Mouse (Mus musculus) olfactory bulb, adult 2 months (tissue): ENCODE data around the gene Bcorl1.

Experiments
- CTCF ChIP-seq: fragments of 200-500 bp; IDR thresholded peaks from 2 replicates; pipeline ENCODE4 v1.5.1; 2012; ENCODE audit warnings: low read depth, mild to moderate bottlenecking, low read length, moderate library complexity; ENCODE audit not compliant: insufficient read depth
- POLR2A ChIP-seq: fragments of 200-500 bp; IDR thresholded peaks from 2 replicates; pipeline ENCODE4 v1.6.1; 2012; ENCODE audit warnings: mild to moderate bottlenecking, low read depth, low read length, moderate library complexity; ENCODE audit not compliant: insufficient read depth

GRCm38 (mm10) chrX:48405141-48405540, 64.0 kb downstream of the Bcorl1 start:
- TF ChIP-seq CTCF (no peak), POLR2A (no peak)
